Mouse (Mus musculus) brain, adult 2 months (tissue): Measurements from ENCODE around the gene Map6.

Experiments
- DNase-seq: peaks from one replicate; pipeline ENCODE4 v3.0.0; 2011; ENCODE audit warnings: low read depth, low spot score

Map6 gene

DNA sequence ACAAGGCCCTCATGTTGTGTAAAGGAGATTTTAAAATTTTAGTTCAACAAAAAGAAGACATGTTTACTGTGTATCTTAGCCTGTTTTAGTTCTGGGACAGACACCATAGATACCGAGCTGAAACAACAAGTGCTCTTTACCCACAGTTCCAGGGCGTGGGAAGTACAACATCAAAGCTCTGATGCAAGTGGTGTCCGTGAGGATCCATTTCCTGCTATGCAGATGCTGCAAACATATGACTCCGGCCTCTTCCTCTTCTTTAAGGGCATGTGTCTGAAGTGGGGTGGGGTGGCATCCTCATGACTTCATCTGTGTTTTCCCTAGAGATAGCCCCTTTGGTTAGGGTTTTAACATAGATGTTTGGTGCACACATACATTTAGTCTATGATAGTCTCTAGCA, 3.7 kb upstream of the Map6 start:
- DNase-seq = no peak

DNA sequence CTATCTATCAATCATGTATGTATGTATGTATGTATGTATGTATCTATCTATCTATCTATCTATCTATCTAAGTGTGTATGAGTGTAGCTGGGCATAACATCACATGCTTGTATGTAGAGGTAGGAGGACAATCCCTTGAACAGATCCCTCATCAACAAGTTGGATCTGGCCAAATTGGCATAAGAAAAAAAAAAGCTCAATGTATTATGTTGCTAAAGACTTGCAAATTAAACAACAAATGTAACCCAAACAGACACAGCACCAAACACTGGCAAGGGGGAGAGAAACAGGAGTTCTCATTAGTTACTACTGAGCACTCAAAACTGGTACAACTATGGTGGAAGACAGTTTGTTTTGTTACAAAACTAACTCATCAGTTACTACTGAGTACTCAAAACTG, 2.6 kb upstream of the Map6 start:
- no peak for DNase-seq

DNA sequence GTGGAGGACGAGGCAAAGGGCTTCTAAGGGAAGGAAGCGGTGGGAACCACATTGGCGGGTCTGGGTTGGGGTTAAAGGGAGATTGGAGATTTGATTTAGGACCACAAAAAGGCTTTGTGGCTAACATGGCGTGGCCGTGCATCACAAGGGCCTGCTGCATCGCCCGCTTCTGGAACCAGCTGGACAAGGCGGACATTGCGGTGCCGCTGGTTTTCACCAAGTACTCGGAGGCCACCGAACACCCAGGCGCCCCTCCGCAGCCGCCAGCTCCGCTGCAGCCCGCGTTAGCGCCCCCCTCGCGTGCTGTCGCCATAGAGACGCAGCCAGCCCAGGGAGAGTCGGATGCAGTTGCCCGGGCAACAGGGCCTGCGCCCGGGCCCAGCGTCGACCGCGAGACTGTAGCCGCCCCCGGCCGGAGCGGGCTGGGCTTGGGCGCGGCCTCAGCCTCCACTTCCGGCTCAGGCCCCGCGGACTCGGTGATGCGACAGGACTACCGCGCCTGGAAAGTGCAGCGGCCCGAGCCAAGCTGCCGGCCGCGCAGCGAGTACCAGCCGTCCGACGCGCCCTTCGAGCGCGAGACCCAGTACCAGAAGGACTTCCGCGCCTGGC, 754 bp downstream of the Map6 start:
- peak; percentile 93 for DNase-seq

DNA sequence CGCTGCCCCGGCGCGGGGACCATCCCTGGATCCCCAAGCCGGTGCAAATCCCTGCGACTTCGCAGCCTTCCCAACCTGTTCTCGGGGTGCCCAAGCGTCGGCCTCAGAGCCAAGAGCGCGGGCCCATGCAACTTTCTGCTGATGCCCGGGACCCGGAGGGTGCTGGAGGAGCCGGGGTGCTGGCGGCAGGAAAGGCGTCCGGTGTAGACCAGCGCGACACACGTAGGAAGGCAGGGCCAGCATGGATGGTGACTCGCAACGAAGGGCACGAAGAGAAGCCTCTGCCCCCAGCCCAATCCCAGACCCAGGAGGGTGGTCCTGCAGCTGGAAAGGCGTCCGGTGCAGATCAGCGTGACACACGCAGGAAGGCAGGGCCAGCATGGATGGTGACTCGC, 1.3 kb downstream of the Map6 start:
- DNase-seq = no peak

DNA sequence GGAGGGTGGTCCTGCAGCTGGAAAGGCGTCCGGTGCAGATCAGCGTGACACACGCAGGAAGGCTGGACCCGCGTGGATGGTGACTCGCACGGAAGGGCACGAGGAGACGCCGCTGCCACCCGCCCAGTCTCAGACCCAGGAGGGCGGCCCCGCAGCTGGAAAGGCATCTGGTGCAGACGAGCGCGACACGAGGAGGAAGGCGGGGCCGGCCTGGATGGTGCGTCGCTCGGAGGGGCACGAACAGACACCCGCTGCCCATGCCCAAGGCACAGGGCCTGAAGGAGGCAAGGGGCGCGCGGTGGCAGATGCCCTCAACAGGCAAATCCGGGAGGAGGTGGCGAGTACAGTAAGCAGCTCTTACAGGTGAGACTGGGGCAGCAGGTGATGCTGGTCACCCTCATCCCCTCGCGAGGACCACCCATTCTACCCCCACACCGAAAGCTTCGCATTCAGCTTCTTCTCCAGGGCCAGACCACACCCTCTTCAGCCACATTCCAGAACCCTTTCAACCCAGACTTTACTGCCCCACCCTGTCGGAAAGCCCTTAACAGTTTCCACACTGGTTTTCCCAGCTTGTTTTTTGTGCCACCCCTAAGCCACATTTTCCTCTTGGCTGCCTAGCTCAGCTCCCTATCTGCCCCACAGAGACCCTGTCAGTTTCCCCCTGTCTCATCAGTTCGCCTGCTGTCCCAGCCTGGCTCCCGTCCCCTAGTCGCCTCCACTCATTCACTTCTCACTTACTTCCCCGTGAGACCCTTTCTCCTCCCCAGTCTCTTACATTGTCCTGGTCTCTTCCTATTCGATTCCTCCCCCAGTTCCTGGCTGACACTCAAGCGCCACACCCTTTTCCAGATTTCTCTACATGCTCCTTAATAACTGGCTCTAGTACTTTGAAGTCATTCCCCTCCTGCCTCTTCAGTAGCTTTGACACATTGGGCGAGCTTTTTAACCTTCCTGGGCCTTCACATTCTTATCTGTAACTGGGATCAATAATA, 2.0 kb downstream of the Map6 start:
- no peak for DNase-seq

DNA sequence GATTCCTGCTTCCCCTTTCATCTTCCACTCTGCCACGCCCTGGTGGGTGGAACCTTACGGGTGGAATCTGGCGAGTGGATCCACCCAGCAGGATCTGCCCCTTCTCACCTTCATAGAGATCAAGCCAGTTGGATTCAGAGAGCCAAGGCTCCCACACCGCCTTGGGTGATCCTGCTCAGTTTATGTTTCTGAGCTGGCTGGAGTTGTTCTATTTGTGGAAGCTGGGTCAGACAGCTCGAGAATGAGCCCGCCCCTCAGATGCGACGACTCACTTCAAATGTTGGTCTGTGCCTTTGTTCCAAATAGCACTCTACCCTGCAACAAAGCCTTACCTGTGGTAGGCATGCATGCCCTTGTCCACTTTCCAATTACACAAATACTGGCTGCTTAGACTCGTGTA, 4.4 kb downstream of the Map6 start:
- DNase-seq = peak; percentile 59

DNA sequence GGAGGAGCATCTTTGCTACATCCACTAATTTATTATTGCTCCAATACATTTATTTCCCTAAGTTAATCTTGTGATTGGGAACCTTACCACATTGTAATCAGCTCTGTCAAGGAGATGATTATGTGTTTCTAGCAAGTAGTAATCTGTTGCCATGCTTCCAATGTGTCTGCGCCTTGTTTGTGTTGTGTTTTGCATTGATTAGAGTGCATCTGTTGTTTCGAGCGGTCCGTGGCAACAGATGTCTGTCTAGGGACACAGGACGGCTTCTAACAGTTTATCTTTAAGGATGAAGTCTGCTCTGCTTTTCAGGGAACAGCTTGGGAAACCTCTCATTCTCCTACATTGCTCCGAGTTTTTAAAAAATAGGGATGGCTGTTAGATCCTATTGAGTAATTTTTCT, 7.9 kb downstream of the Map6 start:
- DNase-seq = peak; percentile 34

DNA sequence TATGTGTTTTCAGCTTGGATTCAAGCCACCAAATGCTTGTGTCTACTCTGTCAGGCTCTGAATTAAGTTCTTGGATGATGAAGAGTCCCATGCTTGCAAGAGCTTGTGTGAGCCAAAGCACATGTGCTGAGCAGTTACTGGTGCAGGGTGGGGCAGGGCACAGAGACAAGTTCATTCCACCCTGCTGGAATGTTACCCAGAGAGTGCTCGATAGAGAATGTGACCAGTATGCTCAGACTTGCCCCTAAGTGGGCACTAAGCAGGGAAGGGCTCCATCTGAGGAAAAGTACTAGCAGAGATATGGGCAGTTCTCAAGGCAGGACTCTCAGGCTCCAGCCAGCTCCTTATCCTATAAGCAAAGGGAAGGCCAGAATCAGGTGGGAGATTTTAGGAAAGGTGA, 9.4 kb downstream of the Map6 start:
- DNase-seq = no peak

DNA sequence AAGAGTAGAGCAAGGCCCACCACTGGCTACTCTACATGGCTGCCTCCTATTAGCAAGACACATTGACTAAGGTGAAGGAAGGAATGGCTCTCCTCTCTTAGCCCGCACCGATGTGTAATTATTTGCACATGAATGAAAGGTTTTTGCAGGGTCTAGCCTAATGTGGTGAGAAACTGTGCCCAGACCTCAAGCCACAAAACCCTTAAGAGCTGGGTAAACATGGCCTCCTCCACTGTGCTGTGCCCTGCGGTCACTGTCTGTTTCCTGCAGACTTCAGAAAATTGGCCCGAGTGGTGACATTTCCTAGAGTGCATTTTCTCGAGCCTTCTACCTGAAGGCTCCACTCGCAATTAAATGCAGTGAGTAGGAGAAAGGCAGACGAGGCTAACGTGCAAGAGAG, 11.1 kb downstream of the Map6 start:
- no peak for DNase-seq

DNA sequence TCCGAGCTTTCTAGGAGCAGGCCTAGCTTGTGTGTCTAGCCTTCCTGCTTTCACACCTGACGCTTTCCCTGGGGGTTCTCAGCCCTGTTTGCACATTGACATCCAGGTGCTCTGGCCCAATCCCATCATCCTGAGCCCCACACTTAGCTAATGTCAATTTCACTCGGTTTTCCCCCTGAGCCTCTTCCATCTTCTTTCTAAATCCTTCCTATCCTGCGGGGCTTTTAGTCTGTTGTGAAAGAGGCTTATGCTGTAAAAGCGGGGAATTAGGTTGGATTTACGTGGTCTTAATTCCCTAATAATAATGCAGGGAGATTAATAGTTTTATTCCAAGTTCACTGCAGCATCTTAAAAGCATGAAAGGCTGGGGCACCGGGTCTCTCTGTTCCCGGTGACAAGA, 12.3 kb downstream of the Map6 start:
- no peak for DNase-seq

DNA sequence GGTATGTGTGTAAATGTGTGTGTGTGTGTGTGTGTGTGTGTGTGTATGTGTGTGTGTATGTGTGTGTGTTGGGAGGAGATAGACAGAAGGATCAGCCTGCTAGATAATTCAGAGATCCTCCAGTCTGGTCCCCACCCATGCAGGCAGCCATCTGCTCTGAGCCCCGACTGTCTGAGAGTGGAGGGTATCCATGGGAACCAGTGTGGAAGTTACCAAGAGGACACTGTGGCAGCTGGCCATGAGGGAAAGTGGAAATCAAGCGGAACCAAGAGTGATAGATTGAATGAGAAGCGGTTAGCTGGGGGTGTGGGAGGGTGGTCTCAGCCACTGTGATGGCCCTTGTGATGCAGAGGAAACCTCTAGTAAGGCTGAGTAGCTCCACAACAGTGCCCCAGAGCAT, 20.0 kb downstream of the Map6 start:
- DNase-seq = peak; percentile 83

DNA sequence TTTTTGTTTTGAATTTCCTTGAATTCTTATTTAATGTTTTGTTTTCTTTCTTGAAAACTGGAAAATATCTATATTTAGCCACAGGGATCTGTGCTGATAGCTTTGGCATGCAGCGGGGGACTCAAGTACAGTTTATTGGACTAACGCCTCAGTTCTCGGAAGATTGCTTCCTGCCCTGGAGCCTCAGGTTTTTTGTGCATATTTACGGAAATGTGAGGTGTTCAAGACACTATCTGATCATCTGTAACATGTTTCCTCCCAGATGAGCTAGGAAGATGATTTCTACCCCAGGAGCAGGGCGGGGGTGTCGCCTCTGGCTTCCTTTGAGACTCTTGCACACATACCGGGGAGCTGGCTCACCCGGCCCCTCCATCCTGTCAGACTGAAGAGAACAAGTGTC, 22.8 kb downstream of the Map6 start:
- no peak for DNase-seq

DNA sequence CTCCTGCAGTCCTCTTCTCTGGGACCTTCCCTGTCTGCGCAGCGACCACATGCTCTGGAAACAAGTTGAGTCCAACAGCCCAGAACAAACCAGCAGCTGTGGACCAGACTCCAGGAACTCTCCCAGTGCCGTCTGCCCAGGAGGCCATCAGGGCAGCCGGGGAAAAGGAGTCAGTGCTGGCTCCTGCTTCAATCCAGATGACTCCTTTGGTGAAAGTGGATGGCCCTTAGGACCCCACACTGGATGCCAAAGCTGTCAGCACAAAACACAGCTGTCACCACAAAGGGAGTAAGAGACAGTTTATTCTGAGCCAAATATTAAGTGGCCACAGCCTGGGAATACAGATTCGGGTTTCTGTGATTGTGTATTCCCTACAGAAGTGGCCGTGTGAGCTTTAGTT, 23.7 kb downstream of the Map6 start:
- DNase-seq = no peak

DNA sequence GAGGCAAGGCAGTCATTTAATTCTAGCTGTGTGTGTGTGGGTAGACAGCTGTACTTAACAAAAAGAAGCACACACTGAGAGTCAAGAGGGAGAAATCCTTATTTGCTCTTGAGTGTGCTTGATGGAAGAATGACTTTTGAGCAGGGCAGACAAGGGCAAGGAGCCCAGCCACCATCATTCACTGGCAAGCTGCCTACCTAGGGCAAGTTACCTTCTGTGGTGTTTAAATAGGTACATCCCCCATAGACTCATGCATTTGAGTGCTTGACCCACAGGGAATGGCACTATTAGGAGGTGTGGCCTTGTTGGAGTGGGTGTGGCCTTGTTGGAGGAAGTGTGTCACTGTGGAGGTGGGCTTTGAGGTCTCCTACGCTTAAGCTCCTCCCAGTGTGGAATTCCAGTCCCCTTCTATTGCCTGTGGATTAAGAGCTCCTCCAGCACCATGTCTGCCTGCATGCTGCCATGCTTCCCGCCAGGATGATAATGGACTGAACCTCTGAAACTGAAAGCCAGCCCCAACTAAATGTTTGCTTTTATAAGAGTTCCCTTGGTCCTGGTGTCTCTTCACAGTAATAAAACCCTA, 27.0 kb downstream of the Map6 start:
- no peak for DNase-seq

DNA sequence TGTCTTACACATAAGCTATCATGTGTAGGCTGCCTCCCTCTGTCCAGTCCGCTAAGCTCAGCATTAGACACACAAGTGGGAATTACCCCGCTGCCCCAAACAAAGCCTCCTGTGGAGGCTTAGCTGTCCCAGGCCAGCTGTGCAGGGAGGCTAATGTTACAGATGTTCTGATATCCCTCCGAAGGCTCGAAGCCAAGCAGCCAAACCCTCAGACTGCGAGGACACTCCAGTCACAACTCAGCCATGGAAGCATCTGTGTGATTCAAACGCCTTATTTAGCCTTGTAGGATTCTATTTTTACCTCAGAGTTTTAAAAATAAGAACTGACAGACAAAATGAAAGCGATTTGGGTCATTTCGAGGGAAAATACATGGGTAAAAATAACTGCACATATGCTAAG, 27.9 kb downstream of the Map6 start:
- DNase-seq = peak; percentile 75

DNA sequence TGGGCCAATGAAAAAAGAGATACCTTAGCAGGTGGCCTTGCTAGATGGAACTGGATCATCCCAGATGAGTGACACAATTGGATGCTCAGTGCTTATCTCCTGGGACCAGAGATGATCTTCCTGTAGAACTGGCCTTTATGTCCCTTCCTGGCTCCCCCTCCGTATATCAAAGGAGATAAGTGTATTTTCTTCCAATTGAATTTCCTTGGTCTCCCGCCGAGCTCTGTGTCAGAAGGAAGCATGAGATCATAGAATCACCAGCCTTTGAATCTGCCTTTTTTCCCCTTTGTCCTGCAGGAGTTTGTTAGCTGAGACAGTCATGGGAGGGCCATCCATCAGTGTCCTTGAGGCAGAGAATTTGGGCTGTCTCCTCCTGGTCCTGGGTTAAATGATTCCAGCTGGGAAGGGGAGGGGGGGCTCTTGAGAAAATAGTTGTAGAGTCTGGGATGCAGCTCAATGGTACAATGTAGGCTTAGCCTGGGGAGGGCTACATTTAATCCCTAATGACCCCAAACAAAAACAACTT, 33.5 kb downstream of the Map6 start:
- DNase-seq = no peak

DNA sequence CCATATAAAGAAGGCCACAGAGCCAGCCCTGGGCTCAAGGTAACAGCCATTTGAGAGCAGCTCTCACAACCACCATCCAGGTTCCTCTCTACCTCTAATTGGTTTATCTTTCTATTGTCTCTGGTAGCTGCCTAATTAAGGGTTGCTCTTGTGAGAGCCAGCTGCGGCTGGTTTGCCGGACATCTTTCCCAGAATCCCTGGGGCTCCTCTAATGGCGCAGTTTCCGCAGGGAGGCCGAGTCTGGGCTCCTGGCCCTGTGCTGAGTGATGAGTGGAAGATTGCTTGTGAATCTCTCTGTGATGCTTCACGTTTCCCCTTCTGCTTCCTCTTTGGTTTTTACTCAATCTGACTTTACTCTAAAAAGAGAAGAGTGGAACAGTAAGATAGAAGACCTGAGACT, 36.8 kb downstream of the Map6 start:
- no peak for DNase-seq

DNA sequence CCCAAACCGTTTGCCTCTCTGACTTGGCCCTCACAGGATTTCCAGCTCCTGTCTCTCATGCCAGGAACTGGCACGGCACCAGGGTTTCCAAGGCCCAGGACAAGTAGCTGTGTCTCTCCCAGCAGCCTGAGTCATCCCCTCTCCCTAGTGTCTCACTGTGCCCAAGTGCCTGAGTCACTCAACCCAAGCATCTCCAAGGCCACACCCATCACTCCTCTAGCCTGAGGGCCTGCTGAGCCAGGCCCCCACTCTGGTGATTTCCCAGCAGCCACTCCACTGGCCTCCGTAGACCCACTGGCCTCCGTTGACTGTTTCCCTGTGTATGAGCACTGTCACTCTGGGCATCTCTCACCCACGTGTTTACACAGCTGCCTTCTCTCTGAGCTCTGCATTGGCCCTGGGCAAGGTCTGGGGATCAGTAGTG, 37.7 kb downstream of the Map6 start:
- DNase-seq = peak; percentile 95

DNA sequence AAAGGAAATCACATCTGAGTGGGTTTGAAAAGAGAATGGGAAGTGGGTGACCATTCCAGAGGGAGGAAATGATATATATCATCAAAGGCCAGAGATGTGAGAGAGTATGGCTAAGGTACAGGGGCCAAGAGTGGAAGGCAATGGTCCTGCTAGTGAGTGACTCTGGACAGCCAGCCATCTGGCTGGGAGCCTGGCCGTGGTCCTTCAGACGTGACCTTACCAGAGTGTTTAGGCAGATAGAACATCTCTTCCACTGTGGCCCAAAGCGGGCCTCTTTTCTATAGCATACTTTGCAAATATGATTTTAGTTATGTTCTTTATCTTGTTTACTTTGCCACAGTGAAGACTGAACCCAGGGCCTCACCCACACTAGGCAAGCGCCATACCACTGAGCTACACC, 38.4 kb downstream of the Map6 start:
- DNase-seq = no peak

DNA sequence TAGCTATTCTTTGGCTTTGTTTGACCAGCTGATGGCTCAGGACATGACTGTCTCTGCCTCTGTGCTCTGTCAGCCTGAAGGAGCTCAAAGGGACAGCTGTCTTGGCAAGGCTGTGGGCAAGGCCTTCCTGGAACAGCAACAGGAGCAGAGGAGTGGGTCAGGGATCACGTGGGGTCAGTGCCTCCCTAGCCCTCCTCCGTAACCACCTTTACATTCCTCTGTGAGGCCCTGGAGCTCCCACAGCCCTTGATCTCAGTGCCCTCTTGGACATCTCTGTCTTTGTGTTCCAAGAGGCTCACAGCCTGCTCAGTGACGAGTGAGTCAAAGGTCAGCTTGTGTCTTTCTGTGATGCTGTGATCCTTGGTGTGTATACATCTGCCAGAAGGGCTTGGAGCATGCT, 39.4 kb downstream of the Map6 start:
- peak; percentile 31 for DNase-seq

DNA sequence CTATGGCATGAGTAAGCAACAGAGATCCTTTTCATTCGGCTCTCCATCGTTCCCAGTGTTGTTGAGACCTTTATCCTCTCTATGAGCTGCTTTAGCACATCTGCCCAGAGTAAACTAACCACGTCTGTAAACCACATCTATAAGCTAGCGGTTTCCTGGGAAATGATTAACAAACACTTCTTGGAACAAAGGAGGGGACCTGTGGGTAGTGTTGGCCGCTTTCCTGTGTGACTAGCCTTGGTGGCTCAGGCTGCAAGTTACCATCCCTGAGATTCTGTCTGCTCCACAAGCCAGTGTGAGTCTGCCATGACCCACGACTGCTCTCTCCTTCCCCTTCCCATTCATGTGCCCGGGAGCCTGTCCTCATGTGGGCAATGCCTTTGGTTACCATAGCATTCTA, 44.2 kb downstream of the Map6 start:
- no peak for DNase-seq

DNA sequence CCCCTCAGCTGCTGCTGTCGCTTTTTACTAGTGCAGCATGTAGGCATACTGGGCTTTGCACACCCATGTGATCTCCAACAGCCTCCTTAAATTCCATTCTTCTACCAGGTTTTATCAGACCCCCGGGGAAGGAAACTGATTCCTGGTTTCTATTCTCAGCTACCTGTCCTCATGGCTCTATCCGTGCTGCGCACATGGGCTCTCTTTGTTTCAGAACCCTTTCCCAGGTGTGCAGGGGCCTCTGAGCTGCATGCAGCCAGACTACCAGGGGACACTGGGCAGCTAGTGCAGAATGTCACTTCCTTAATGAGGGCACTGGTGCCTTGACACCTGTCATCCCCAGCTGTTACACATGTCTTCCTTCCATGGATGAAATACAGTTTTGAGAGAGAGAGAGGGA, 44.8 kb downstream of the Map6 start:
- no peak for DNase-seq
